Mouse (Mus musculus) liver (tissue): Measurements from ENCODE around the gene B3gntl1.
A peak's percentile ranks its signal among the peaks of the same experiment; 100 is the strongest.
"Not testable (repeated sequence)": the region's sequence is repeated elsewhere in the genome, so short reads cannot be mapped to it uniquely, and the experiment has no call there.

Experiments used
- DNase-seq: peaks from one replicate; pipeline ENCODE4 v3.0.0-alpha.2; 2020; ENCODE audit warnings: mixed read lengths

The B3gntl1 gene

GRCm38 (mm10) chr11:121683243-121683642 lies 10.3 kb upstream of the B3gntl1 start:
- DNase-seq: no peak

- no peak for DNase-seq
These were observed 7.8 kb upstream of the B3gntl1 start for GRCm38 (mm10) chr11:121680750-121681149.

GRCm38 (mm10) chr11:121679581-121679980 lies 6.6 kb upstream of the B3gntl1 start:
- DNase-seq: no peak

- no peak for DNase-seq
These were observed 3.9 kb upstream of the B3gntl1 start for GRCm38 (mm10) chr11:121676836-121677235.

- DNase-seq: no peak
These were observed 676 bp upstream of the B3gntl1 start for GRCm38 (mm10) chr11:121673629-121674028.

- no peak for DNase-seq
These were observed 502 bp downstream of the B3gntl1 start for GRCm38 (mm10) chr11:121672312-121672989.

GRCm38 (mm10) chr11:121670926-121671325 lies 2.0 kb downstream of the B3gntl1 start:
- DNase-seq: no peak

- DNase-seq: no peak
These were observed 4.2 kb downstream of the B3gntl1 start for GRCm38 (mm10) chr11:121668776-121669175.

GRCm38 (mm10) chr11:121667541-121667940 lies 5.4 kb downstream of the B3gntl1 start:
- no peak for DNase-seq

GRCm38 (mm10) chr11:121661116-121661515 lies 11.8 kb downstream of the B3gntl1 start:
- DNase-seq: no peak

GRCm38 (mm10) chr11:121660604-121661003 lies 12.3 kb downstream of the B3gntl1 start:
- not testable (repeated sequence) for DNase-seq

GRCm38 (mm10) chr11:121658151-121658550 lies 14.8 kb downstream of the B3gntl1 start:
- DNase-seq: no peak

- no peak for DNase-seq
These were observed 17.0 kb downstream of the B3gntl1 start for GRCm38 (mm10) chr11:121655807-121656511.

- DNase-seq: no peak
These were observed 17.7 kb downstream of the B3gntl1 start for GRCm38 (mm10) chr11:121655166-121655806.

GRCm38 (mm10) chr11:121654406-121654945 lies 18.5 kb downstream of the B3gntl1 start:
- DNase-seq: no peak

GRCm38 (mm10) chr11:121653631-121654030 lies 19.3 kb downstream of the B3gntl1 start:
- DNase-seq: no peak

- DNase-seq: peak; percentile 63
These were observed 20.2 kb downstream of the B3gntl1 start for GRCm38 (mm10) chr11:121652547-121653305.

GRCm38 (mm10) chr11:121651983-121652382 lies 21.0 kb downstream of the B3gntl1 start:
- no peak for DNase-seq

GRCm38 (mm10) chr11:121651556-121651955 lies 21.4 kb downstream of the B3gntl1 start:
- DNase-seq: no peak

GRCm38 (mm10) chr11:121650668-121651067 lies 22.3 kb downstream of the B3gntl1 start:
- no peak for DNase-seq

- peak; percentile 30 for DNase-seq
These were observed 23.1 kb downstream of the B3gntl1 start for GRCm38 (mm10) chr11:121649900-121650299.

GRCm38 (mm10) chr11:121648166-121648565 lies 24.8 kb downstream of the B3gntl1 start:
- DNase-seq: no peak

GRCm38 (mm10) chr11:121647321-121647720 lies 25.6 kb downstream of the B3gntl1 start:
- no peak for DNase-seq
